Mouse (Mus musculus) megakaryocyte, embryonic 14.5 days (primary cell): ENCODE measurements at regions not wholly inside any gene's neighbourhood (a gene's known extent, or its start where the extent isn't known, plus 50 kb on each side); places are given as distances from the start of the nearest gene placed in this dataset.
A peak's percentile ranks its signal among the peaks of the same experiment; 100 is the strongest.

Experiments
- H3K27me3 ChIP-seq: replicated peaks from 2 replicates; pipeline ENCODE3; 2012; ENCODE audit warnings: inconsistent platforms
- H3K36me3 ChIP-seq: replicated peaks from 2 replicates; pipeline ENCODE3; 2012; ENCODE audit warnings: low read length, inconsistent platforms, mixed read lengths
- H3K4me1 ChIP-seq: 2 replicates; pipeline ENCODE4 v1.6.1; 2012; ENCODE audit warnings: inconsistent platforms
- H3K4me3 ChIP-seq: replicated peaks from 2 replicates; pipeline ENCODE3; 2012; ENCODE audit warnings: moderate library complexity, mild to moderate bottlenecking, inconsistent platforms
- H3K9me3 ChIP-seq: 2 replicates; pipeline ENCODE4 v1.6.1; 2012; ENCODE audit warnings: inconsistent platforms
- FLI1 ChIP-seq: IDR thresholded peaks from 2 replicates; pipeline ENCODE4 v1.6.1; 2012; ENCODE audit warnings: low read length, inconsistent platforms, mixed read lengths
- GATA1 ChIP-seq: IDR thresholded peaks from 3 replicates; pipeline ENCODE4 v1.6.1; 2012; ENCODE audit warnings: mixed read lengths, low read length, inconsistent platforms, borderline replicate concordance

- Histone ChIP-seq H3K4me3 (no peak overlapping the region), H3K27me3 (no peaks in the 10 kb centered on the region), H3K9me3 (peaks cover 39% of the 10 kb centered on the region), H3K4me1 (no peaks in the 10 kb centered on the region), H3K36me3 (no peaks in the 10 kb centered on the region)
- no peak for TF ChIP-seq GATA1
- no peak for TF ChIP-seq FLI1
These were observed 349.8 kb downstream of the Wdr11 start for GRCm38 (mm10) chr7:129941311-129942029.

- peaks cover 22% of the 10 kb centered on the region for H3K9me3 ChIP-seq
- H3K27me3 ChIP-seq, result no peaks in the 10 kb centered on the region
- TF ChIP-seq GATA1 (no peak), FLI1 (no peak)
- H3K36me3 ChIP-seq, result no peaks in the 10 kb centered on the region
- no peak overlapping the region for H3K4me3 ChIP-seq
- no peaks in the 10 kb centered on the region for H3K4me1 ChIP-seq
These were observed 357.0 kb downstream of the Wdr11 start for GRCm38 (mm10) chr7:129948613-129949110.

GRCm38 (mm10) chr7:129950456-129950855 lies 358.8 kb downstream of the Wdr11 start:
- H3K27me3 ChIP-seq, result no peaks in the 10 kb centered on the region
- peaks cover 22% of the 10 kb centered on the region for H3K9me3 ChIP-seq
- H3K4me1 ChIP-seq, result no peaks in the 10 kb centered on the region
- no peaks in the 10 kb centered on the region for H3K36me3 ChIP-seq
- no peak overlapping the region for H3K4me3 ChIP-seq
- TF ChIP-seq GATA1, result no peak
- no peak for TF ChIP-seq FLI1

- H3K9me3 ChIP-seq, result peaks cover 6% of the 10 kb centered on the region
- H3K27me3 ChIP-seq, result no peaks in the 10 kb centered on the region
- no peaks in the 10 kb centered on the region for H3K4me1 ChIP-seq
- H3K4me3 ChIP-seq, result no peak overlapping the region
- no peaks in the 10 kb centered on the region for H3K36me3 ChIP-seq
- TF ChIP-seq GATA1, result no peak
- TF ChIP-seq FLI1, result no peak
These were observed 366.7 kb downstream of the Wdr11 start for GRCm38 (mm10) chr7:129958379-129958778.

GRCm38 (mm10) chr7:129962575-129962974 lies 370.9 kb downstream of the Wdr11 start:
- TF ChIP-seq GATA1 (no peak), FLI1 (no peak)
- Histone ChIP-seq H3K27me3 (no peaks in the 10 kb centered on the region), H3K4me1 (no peaks in the 10 kb centered on the region), H3K36me3 (no peaks in the 10 kb centered on the region), H3K9me3 (peaks cover 19% of the 10 kb centered on the region), H3K4me3 (no peak overlapping the region)

GRCm38 (mm10) chr7:129964192-129964591 lies 372.5 kb downstream of the Wdr11 start:
- TF ChIP-seq FLI1 (no peak), GATA1 (no peak)
- no peaks in the 10 kb centered on the region for H3K4me1 ChIP-seq
- H3K4me3 ChIP-seq, result no peak overlapping the region
- peaks cover 27% of the 10 kb centered on the region for H3K9me3 ChIP-seq
- no peaks in the 10 kb centered on the region for H3K36me3 ChIP-seq
- no peaks in the 10 kb centered on the region for H3K27me3 ChIP-seq

GRCm38 (mm10) chr7:129965281-129966051 lies 373.8 kb downstream of the Wdr11 start:
- peak overlapping the region; percentile 4 for H3K4me3 ChIP-seq
- peaks cover 35% of the 10 kb centered on the region for H3K9me3 ChIP-seq
- H3K4me1 ChIP-seq, result no peaks in the 10 kb centered on the region
- H3K36me3 ChIP-seq, result no peaks in the 10 kb centered on the region
- H3K27me3 ChIP-seq, result no peaks in the 10 kb centered on the region
- TF ChIP-seq GATA1 (no peak), FLI1 (no peak)

GRCm38 (mm10) chr7:129966771-129967170 lies 375.1 kb downstream of the Wdr11 start:
- TF ChIP-seq FLI1 (no peak), GATA1 (no peak)
- Histone ChIP-seq H3K27me3 (no peaks in the 10 kb centered on the region), H3K4me1 (no peaks in the 10 kb centered on the region), H3K9me3 (peaks cover 36% of the 10 kb centered on the region), H3K36me3 (no peaks in the 10 kb centered on the region), H3K4me3 (no peak overlapping the region)

GRCm38 (mm10) chr7:129970201-129970600 lies 378.5 kb downstream of the Wdr11 start:
- H3K27me3 ChIP-seq, result no peaks in the 10 kb centered on the region
- H3K4me3 ChIP-seq, result no peak overlapping the region
- H3K9me3 ChIP-seq, result peaks cover 50% of the 10 kb centered on the region
- no peaks in the 10 kb centered on the region for H3K4me1 ChIP-seq
- no peak for TF ChIP-seq FLI1
- no peak for TF ChIP-seq GATA1
- no peaks in the 10 kb centered on the region for H3K36me3 ChIP-seq

- TF ChIP-seq FLI1 (no peak), GATA1 (no peak)
- no peaks in the 10 kb centered on the region for H3K4me1 ChIP-seq
- H3K36me3 ChIP-seq, result no peaks in the 10 kb centered on the region
- H3K9me3 ChIP-seq, result peaks cover 36% of the 10 kb centered on the region
- H3K4me3 ChIP-seq, result no peak overlapping the region
- no peaks in the 10 kb centered on the region for H3K27me3 ChIP-seq
These were observed 382.5 kb downstream of the Wdr11 start for GRCm38 (mm10) chr7:129974206-129974605.

GRCm38 (mm10) chr7:129974837-129975236 lies 383.2 kb downstream of the Wdr11 start:
- no peaks in the 10 kb centered on the region for H3K4me1 ChIP-seq
- H3K4me3 ChIP-seq, result no peak overlapping the region
- TF ChIP-seq FLI1 (no peak), GATA1 (no peak)
- H3K36me3 ChIP-seq, result no peaks in the 10 kb centered on the region
- peaks cover 32% of the 10 kb centered on the region for H3K9me3 ChIP-seq
- H3K27me3 ChIP-seq, result no peaks in the 10 kb centered on the region
